Mouse (Mus musculus) brain, embryonic 14.5 days (tissue): ENCODE results near the gene Nek8.
"Not testable (repeated sequence)": the region's sequence is repeated elsewhere in the genome, so short reads cannot be mapped to it uniquely, and the experiment has no call there.

ENCODE experiments used
- CTCF ChIP-seq: fragments of 200-500 bp; IDR thresholded peaks from 2 replicates; pipeline ENCODE4 v1.5.1; 2012; ENCODE audit warnings: inconsistent platforms, mild to moderate bottlenecking, moderate library complexity, borderline replicate concordance; ENCODE audit not compliant: insufficient read depth, insufficient read length; ENCODE audit errors: extremely low read depth
- POLR2A ChIP-seq: fragments of 200-500 bp; IDR thresholded peaks from 2 replicates; pipeline ENCODE4 v1.6.1; 2012; ENCODE audit warnings: mild to moderate bottlenecking, inconsistent platforms, borderline replicate concordance; ENCODE audit not compliant: poor library complexity, insufficient read depth, insufficient read length, severe bottlenecking; ENCODE audit errors: extremely low read depth

- not testable (repeated sequence) for TF ChIP-seq CTCF, POLR2A
These were observed 8.2 kb upstream of the Nek8 start for GRCm38 (mm10) chr11:78184702-78185101.
